Mouse (Mus musculus) hindbrain, postnatal 0 days (tissue): ENCODE measurements around the gene Dydc2. TPM values are rescaled to one million over a fixed set of nuclear protein-coding genes. Genes with fewer than 3 reads are reported as not detected.

Source experiments
- ATAC-seq: fragments of 200-750 bp; cut with Nextera tagmentation; 2 replicates; pipeline ENCODE4 v1.8.0; 2017; ENCODE audit warnings: mild to moderate bottlenecking, moderate TSS enrichment, moderate library complexity
- DNase-seq: peaks from one replicate; pipeline ENCODE4 v3.0.0-alpha.2; 2015; ENCODE audit warnings: low spot score
- H3K27ac ChIP-seq: fragments of 300-500 bp; sonication (generic); 2 replicates; pipeline ENCODE4 v1.5.1; 2014; ENCODE audit warnings: mild to moderate bottlenecking
- H3K27me3 ChIP-seq: fragments of 300-500 bp; sonication (generic); 2 replicates; pipeline ENCODE4 v1.6.1; 2014; ENCODE audit warnings: low read length, mixed read lengths; ENCODE audit not compliant: insufficient read depth
- H3K36me3 ChIP-seq: fragments of 300-500 bp; sonication (generic); 2 replicates; pipeline ENCODE4 v1.6.1; 2014; ENCODE audit warnings: low read length, mixed read lengths; ENCODE audit not compliant: insufficient read depth
- H3K4me1 ChIP-seq: fragments of 300-500 bp; sonication (generic); 2 replicates; pipeline ENCODE4 v1.6.1; 2014; ENCODE audit warnings: antibody characterized with exemption, low read length, mixed read lengths; ENCODE audit not compliant: insufficient read depth
- H3K4me2 ChIP-seq: fragments of 300-500 bp; sonication (generic); 2 replicates; pipeline ENCODE4 v1.6.1; 2014; ENCODE audit warnings: low read depth, mild to moderate bottlenecking, low read length, moderate library complexity, mixed read lengths
- H3K4me3 ChIP-seq: fragments of 300-500 bp; sonication (generic); 2 replicates; pipeline ENCODE4 v1.5.1; 2014; ENCODE audit warnings: low read length
- H3K9ac ChIP-seq: fragments of 300-500 bp; sonication (generic); replicated peaks from 2 replicates; pipeline ENCODE4 v1.6.1; 2014; ENCODE audit warnings: mild to moderate bottlenecking, low read length, moderate library complexity, mixed read lengths
- H3K9me3 ChIP-seq: fragments of 300-500 bp; sonication (generic); 2 replicates; pipeline ENCODE4 v1.6.1; 2016; ENCODE audit warnings: low read length, mixed read lengths
- CTCF ChIP-seq: IDR thresholded peaks from 2 replicates; pipeline ENCODE4 v1.5.1; 2016; ENCODE audit warnings: antibody characterized with exemption, control low read depth, low read depth
- WGBS: fragments of 180-500 bp; shearing (Covaris S2); extraction: QIAGEN DNeasy Blood & Tissue Kit; methylation state at CpG from one replicate; pipeline ENCODE4 v1.1.7; 2014; 5-methylcytosine and 5-hydroxymethylcytosine counted together
- polyA plus RNA-seq: library from polyadenylated mRNA; unstranded; fragments of >200 nt; fragmentation: Nextera tagmentation; extraction: Ambion mirVana; gene quantifications from 2 replicates; pipeline ENCODE4 v1.2.1, GENCODE M21; 2015
- total RNA-seq: library from RNA; depleted of rRNA; stranded (reverse); fragments of >200 nt; gene quantifications from 2 replicates; pipeline ENCODE4 v1.2.3, GENCODE M21; 2014

Dydc2 gene
- total and polyA plus RNA-seq, 2 experiments from 2014 or later: 0.96 TPM; not detected in 1

GRCm38 (mm10) chr14:41050471-41050870 is 18.5 kb downstream of the Dydc2 start:
- Histone ChIP-seq H3K9me3 (no peaks in the 10 kb centered on the region), H3K27me3 (no peaks in the 10 kb centered on the region), H3K36me3 (no peaks in the 10 kb centered on the region), H3K9ac (no peak overlapping the region), H3K4me3 (no peak overlapping the region), H3K4me1 (no peaks in the 10 kb centered on the region), H3K4me2 (no peak overlapping the region), H3K27ac (no peak overlapping the region)
- no peak for DNase-seq
- WGBS: 83% methylated on average over 6 of the region's 6 CpGs
- ATAC-seq: no peak
- no peak for TF ChIP-seq CTCF

- no peak for TF ChIP-seq CTCF
- H3K4me1 ChIP-seq: no peaks in the 10 kb centered on the region
- H3K9ac ChIP-seq: no peak overlapping the region
- no peak overlapping the region for H3K27ac ChIP-seq
- no peaks in the 10 kb centered on the region for H3K36me3 ChIP-seq
- H3K27me3 ChIP-seq: no peaks in the 10 kb centered on the region
- ATAC-seq (no peak), DNase-seq (no peak)
- no peaks in the 10 kb centered on the region for H3K9me3 ChIP-seq
- WGBS: 71% methylated on average over 2 of the region's 2 CpGs
- no peak overlapping the region for H3K4me3 ChIP-seq
- H3K4me2 ChIP-seq: no peak overlapping the region
Observed at GRCm38 (mm10) chr14:41047402-41047801, 21.6 kb downstream of the Dydc2 start.

- no peaks in the 10 kb centered on the region for H3K4me1 ChIP-seq
- no peaks in the 10 kb centered on the region for H3K36me3 ChIP-seq
- no peak for ATAC-seq
- no peaks in the 10 kb centered on the region for H3K27me3 ChIP-seq
- H3K4me3 ChIP-seq: no peak overlapping the region
- H3K27ac ChIP-seq: no peak overlapping the region
- no peaks in the 10 kb centered on the region for H3K9me3 ChIP-seq
- 35% methylated on average over 6 of the region's 6 CpGs for WGBS
- no peak overlapping the region for H3K9ac ChIP-seq
- TF ChIP-seq CTCF: peak; percentile 86
- peak; percentile 55 for DNase-seq
- no peak overlapping the region for H3K4me2 ChIP-seq
Observed at GRCm38 (mm10) chr14:41035146-41035798, 33.7 kb downstream of the Dydc2 start.

GRCm38 (mm10) chr14:41033135-41034110 is 35.6 kb downstream of the Dydc2 start:
- 54% methylated on average over 13 of the region's 13 CpGs for WGBS
- no peak overlapping the region for H3K27ac ChIP-seq
- H3K4me1 ChIP-seq: no peaks in the 10 kb centered on the region
- H3K9ac ChIP-seq: no peak overlapping the region
- H3K27me3 ChIP-seq: no peaks in the 10 kb centered on the region
- DNase-seq (peak; percentile 94), ATAC-seq (peak; percentile 51)
- TF ChIP-seq CTCF: peak; percentile 84
- no peak overlapping the region for H3K4me2 ChIP-seq
- H3K9me3 ChIP-seq: no peaks in the 10 kb centered on the region
- no peak overlapping the region for H3K4me3 ChIP-seq
- no peaks in the 10 kb centered on the region for H3K36me3 ChIP-seq

GRCm38 (mm10) chr14:41030989-41031513 is 38.0 kb downstream of the Dydc2 start:
- WGBS: 87% methylated on average over 6 of the region's 6 CpGs

GRCm38 (mm10) chr14:41029303-41029702 is 39.7 kb downstream of the Dydc2 start:
- Histone ChIP-seq H3K9ac (no peak overlapping the region), H3K27ac (no peak overlapping the region), H3K4me2 (no peak overlapping the region), H3K27me3 (no peaks in the 10 kb centered on the region), H3K4me3 (no peak overlapping the region), H3K9me3 (no peaks in the 10 kb centered on the region), H3K4me1 (no peaks in the 10 kb centered on the region), H3K36me3 (no peaks in the 10 kb centered on the region)
- TF ChIP-seq CTCF: no peak
- ATAC-seq (no peak), DNase-seq (no peak)
- WGBS: 79% methylated on average over 4 of the region's 4 CpGs

More at GRCm38 (mm10) chr14:41030989-41031513, 38.0 kb downstream of the Dydc2 start:
- Histone ChIP-seq H3K27ac (no peak overlapping the region), H3K9me3 (no peaks in the 10 kb centered on the region), H3K4me1 (no peaks in the 10 kb centered on the region), H3K4me3 (no peak overlapping the region), H3K4me2 (no peak overlapping the region), H3K9ac (no peak overlapping the region), H3K36me3 (no peaks in the 10 kb centered on the region), H3K27me3 (no peaks in the 10 kb centered on the region)
- ATAC-seq (no peak), DNase-seq (no peak)
- TF ChIP-seq CTCF: no peak
